Comparison of ENCODE assay signal across 8 mouse cellular contexts in the genomic region with DNA sequence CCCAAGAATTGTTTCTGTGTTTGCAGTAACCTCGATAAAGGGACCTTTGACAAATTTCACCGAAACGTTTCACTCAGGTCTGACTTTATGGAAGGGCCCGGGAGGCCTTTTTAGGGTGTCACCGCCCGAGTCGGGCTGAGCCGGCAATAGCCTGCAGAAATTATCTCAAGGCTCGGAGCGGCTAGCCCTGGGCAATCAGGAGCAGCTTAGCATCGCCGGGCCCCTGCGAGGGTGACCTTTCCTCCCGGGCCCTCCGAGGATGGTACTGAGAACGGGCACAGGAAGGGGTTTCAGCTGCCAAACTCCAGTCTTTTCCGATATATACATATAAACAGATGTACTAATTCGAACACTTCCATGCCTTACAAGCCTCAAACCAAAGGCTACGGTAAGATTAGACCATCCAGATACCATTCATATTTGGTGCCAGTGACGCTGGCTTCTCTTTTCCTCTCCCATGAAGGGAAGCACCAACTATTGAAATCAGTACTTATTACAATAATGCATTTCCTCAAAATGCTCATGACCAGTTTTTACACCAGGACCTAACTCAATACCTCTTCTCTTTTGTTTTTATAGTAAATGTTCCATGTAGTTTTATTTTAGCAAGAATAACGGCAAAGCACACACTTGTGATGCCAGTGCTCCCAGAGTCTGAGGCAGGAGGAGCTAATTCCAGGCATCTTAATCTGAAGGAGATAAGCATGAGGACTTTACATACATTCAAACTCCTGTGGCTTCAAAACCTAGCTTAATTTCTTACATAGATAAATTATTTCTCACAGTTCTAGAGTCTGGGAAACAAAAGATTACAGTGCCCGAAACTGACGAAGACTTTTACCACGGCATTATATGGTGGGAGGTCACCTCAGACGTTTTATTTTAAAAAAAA. TPM values are rescaled to one million over a fixed set of nuclear protein-coding genes. Genes with fewer than 3 reads are reported as not detected.
DNase-seq lines count a peak whose midpoint lies in the region; ATAC-seq lines count a peak whose summit lies in the region.

No protein-coding gene starts in this region.

- peaks cover 16% of the 10 kb centered on the region for H3K4me1 ChIP-seq in kidney, embryonic 15.5 days
- peaks cover 16% of the 10 kb centered on the region; the same call in 1 of the 2 replicates for H3K4me1 ChIP-seq in neural tube, embryonic 12.5 days

- peak; percentile 6 for ATAC-seq in kidney, embryonic 15.5 days (replicated peaks; ENCODE audit: low FRiP score)
- peak; percentile 53 for ATAC-seq in erythroid progenitor cell, adult 5-6 weeks (replicated peaks; ENCODE audit: low FRiP score, poor library complexity, severe bottlenecking)
- ATAC-seq in neural tube, embryonic 12.5 days (ENCODE audit: low FRiP score, low read depth): peak; percentile 27

- H3K4me2 ChIP-seq in kidney, embryonic 15.5 days: peak overlapping the region; percentile 70
- H3K4me2 ChIP-seq in neural tube, embryonic 12.5 days (replicated peaks): peak overlapping the region; percentile 76

- no peak for DNase-seq in kidney, adult 18-20 months
- peak; percentile 57 to 72 for DNase-seq in adrenal gland, postnatal 36 days
- peak; percentile 59 for DNase-seq in heart, postnatal 4 days
- peak; percentile 65 for DNase-seq in liver
- DNase-seq in thymus, postnatal 36 days: peak; percentile 42 to 50

- peak overlapping the region; percentile 80 for H3K9ac ChIP-seq in kidney, embryonic 15.5 days
- H3K9ac ChIP-seq in neural tube, embryonic 12.5 days: peak overlapping the region; percentile 77

- H3K27ac ChIP-seq in kidney, embryonic 15.5 days: peak overlapping the region; percentile 86
- H3K27ac ChIP-seq in neural tube, embryonic 12.5 days: peak overlapping the region; percentile 50; the same call in 1 of the 2 replicates

- peaks cover 16% of the 10 kb centered on the region for H3K36me3 ChIP-seq in kidney, embryonic 15.5 days
- H3K36me3 ChIP-seq in neural tube, embryonic 12.5 days: peaks cover 7% of the 10 kb centered on the region

- no peaks in the 10 kb centered on the region for H3K9me3 ChIP-seq in kidney, embryonic 15.5 days (replicated peaks)
- H3K9me3 ChIP-seq in neural tube, embryonic 12.5 days: no peaks in the 10 kb centered on the region

- 13% methylated on average over 25 of the region's 25 CpGs for WGBS in kidney, embryonic 15.5 days
- WGBS in neural tube, embryonic 12.5 days: 14% methylated on average over 25 of the region's 25 CpGs

- H3K4me3 ChIP-seq in kidney, embryonic 15.5 days (replicated peaks): peak overlapping the region; percentile 100
- peak overlapping the region; percentile 96 for H3K4me3 ChIP-seq in neural tube, embryonic 12.5 days

- no peaks in the 10 kb centered on the region for H3K27me3 ChIP-seq in kidney, embryonic 15.5 days
- H3K27me3 ChIP-seq in neural tube, embryonic 12.5 days (replicated peaks): no peaks in the 10 kb centered on the region

RNA-seq across cellular contexts. Expression of gene Stt3a, which starts 0.9 kb away (rescaled TPM):
- polyA plus RNA-seq in kidney, embryonic 15.5 days (2015; fragmentation: Nextera tagmentation; extraction: Ambion mirVana): 288 and 309 TPM in 2 replicates
- total RNA-seq in adrenal gland, postnatal 36 days (2021): 100 to 1,000 TPM; 299 to 300 TPM
- 96.4 and 165 TPM in 2 replicates for total RNA-seq in erythroid progenitor cell, adult 5-6 weeks (2015; ENCODE audit: low replicate concordance)
- 169 and 238 TPM in 2 replicates for total RNA-seq in erythroid progenitor cell, adult 5-6 weeks (2017; ENCODE audit: low replicate concordance)
- 100 to 1,000 TPM; 122 to 131 TPM for total RNA-seq in heart, postnatal 4 days (2021)
- polyA plus RNA-seq in neural tube, embryonic 12.5 days (2016; fragmentation: Nextera tagmentation; extraction: Ambion mirVana): 144 and 155 TPM in 2 replicates

RNA-seq across cellular contexts. Expression of gene Ei24, which starts 28.8 kb away (rescaled TPM):
- 114 and 116 TPM in 2 replicates for polyA plus RNA-seq in kidney, embryonic 15.5 days (2015; fragmentation: Nextera tagmentation; extraction: Ambion mirVana)
- 100 to 1,000 TPM; 116 to 133 TPM for total RNA-seq in adrenal gland, postnatal 36 days (2021)
- total RNA-seq in erythroid progenitor cell, adult 5-6 weeks (2015; ENCODE audit: low replicate concordance): 6.8 and 9.6 TPM in 2 replicates
- total RNA-seq in erythroid progenitor cell, adult 5-6 weeks (2017; ENCODE audit: low replicate concordance): 6.7 and 16.0 TPM in 2 replicates
- total RNA-seq in heart, postnatal 4 days (2021): 10 to 100 TPM; 94.2 to 97.9 TPM
- 119 and 122 TPM in 2 replicates for polyA plus RNA-seq in neural tube, embryonic 12.5 days (2016; fragmentation: Nextera tagmentation; extraction: Ambion mirVana)

RNA-seq across cellular contexts. Expression of gene Chek1, which starts 41.5 kb away (rescaled TPM):
- 37.7 and 38.1 TPM in 2 replicates for polyA plus RNA-seq in kidney, embryonic 15.5 days (2015; fragmentation: Nextera tagmentation; extraction: Ambion mirVana)
- total RNA-seq in adrenal gland, postnatal 36 days (2021): 1 to 10 TPM; 3.0 to 4.2 TPM
- total RNA-seq in erythroid progenitor cell, adult 5-6 weeks (2015; ENCODE audit: low replicate concordance): 14.8 and 37.3 TPM in 2 replicates
- 23.0 and 27.6 TPM in 2 replicates for total RNA-seq in erythroid progenitor cell, adult 5-6 weeks (2017; ENCODE audit: low replicate concordance)
- total RNA-seq in heart, postnatal 4 days (2021): 10 to 100 TPM; 13.6 to 16.7 TPM
- 27.2 and 30.1 TPM in 2 replicates for polyA plus RNA-seq in neural tube, embryonic 12.5 days (2016; fragmentation: Nextera tagmentation; extraction: Ambion mirVana)

RNA-seq across cellular contexts. Expression of gene Fez1, which starts 53.3 kb away (rescaled TPM):
- polyA plus RNA-seq in kidney, embryonic 15.5 days (2015; fragmentation: Nextera tagmentation; extraction: Ambion mirVana): 5.1 and 7.2 TPM in 2 replicates
- 1 to 10 TPM; 3.6 TPM for total RNA-seq in adrenal gland, postnatal 36 days (2021)
- not detected in 2 replicates for total RNA-seq in erythroid progenitor cell, adult 5-6 weeks (2015; ENCODE audit: low replicate concordance)
- not detected in 2 replicates for total RNA-seq in erythroid progenitor cell, adult 5-6 weeks (2017; ENCODE audit: low replicate concordance)
- total RNA-seq in heart, postnatal 4 days (2021): 1 to 10 TPM in 1 of 2 experiments, under 1 TPM in 1; 0.91 to 1.4 TPM
- polyA plus RNA-seq in neural tube, embryonic 12.5 days (2016; fragmentation: Nextera tagmentation; extraction: Ambion mirVana): 428 and 435 TPM in 2 replicates

Comparison
In these comparisons a context has a peak if more than half of its experiments do, and no peak if none do; other contexts are left out.
1. RNA of gene Ei24, which starts 28.8 kb away (total RNA-seq): 116 to 133 TPM in adrenal gland, postnatal 36 days and 94.2 to 97.9 TPM in heart, postnatal 4 days; 6.7 to 16.0 TPM in erythroid progenitor cell, adult 5-6 weeks; every median in the first group is over 4 times any median in the second.
2. Peak in every context shown above with its lines, with median percentiles within 50 percentile points of each other: ATAC-seq.